Mouse (Mus musculus) neural tube, embryonic 11.5 days (tissue): ENCODE results near the gene Krtap4-13. TPM values are rescaled to one million over a fixed set of nuclear protein-coding genes. Genes with fewer than 3 reads are reported as not detected.
"Not testable (repeated sequence)": the region's sequence is repeated elsewhere in the genome, so short reads cannot be mapped to it uniquely, and the experiment has no call there.

Source experiments
- ATAC-seq: fragments of 200-750 bp; cut with Nextera tagmentation; 2 replicates; pipeline ENCODE4 v1.8.0; 2017; ENCODE audit warnings: moderate number of reproducible peaks, mild to moderate bottlenecking, moderate TSS enrichment, moderate library complexity; ENCODE audit not compliant: insufficient read depth, low FRiP score, low TSS enrichment
- DNase-seq: peaks from one replicate; pipeline ENCODE4 v3.0.0-alpha.2; 2015; ENCODE audit warnings: low spot score
- H3K27ac ChIP-seq: fragments of 300-500 bp; sonication (generic); 2 replicates; pipeline ENCODE4 v1.5.1; 2014; ENCODE audit warnings: low read depth, mild to moderate bottlenecking, low read length
- H3K27me3 ChIP-seq: fragments of 300-500 bp; sonication (generic); 2 replicates; pipeline ENCODE4 v1.6.1; 2014; ENCODE audit warnings: mild to moderate bottlenecking, low read length, mixed read lengths; ENCODE audit not compliant: control insufficient read depth, insufficient read depth
- H3K36me3 ChIP-seq: fragments of 300-500 bp; sonication (generic); 2 replicates; pipeline ENCODE4 v1.6.1; 2014; ENCODE audit warnings: mild to moderate bottlenecking, low read length, moderate library complexity, mixed read lengths; ENCODE audit not compliant: control insufficient read depth, insufficient read depth
- H3K4me1 ChIP-seq: fragments of 300-500 bp; sonication (generic); 2 replicates; pipeline ENCODE4 v1.6.1; 2014; ENCODE audit warnings: low read length, mixed read lengths; ENCODE audit not compliant: control insufficient read depth, insufficient read depth
- H3K4me2 ChIP-seq: fragments of 300-500 bp; sonication (generic); 2 replicates; pipeline ENCODE4 v1.6.1; 2014; ENCODE audit warnings: low read depth, mild to moderate bottlenecking, moderate library complexity
- H3K4me3 ChIP-seq: fragments of 300-500 bp; sonication (generic); 2 replicates; pipeline ENCODE4 v1.5.1; 2014; ENCODE audit warnings: low read depth, low read length
- H3K9ac ChIP-seq: fragments of 300-500 bp; sonication (generic); 2 replicates; pipeline ENCODE4 v1.6.1; 2014; ENCODE audit warnings: mild to moderate bottlenecking, low read length
- H3K9me3 ChIP-seq: fragments of 300-500 bp; sonication (generic); 2 replicates; pipeline ENCODE4 v1.6.1; 2016; ENCODE audit warnings: low read length; ENCODE audit not compliant: control insufficient read depth
- WGBS: fragments of 180-500 bp; shearing (Covaris S2); extraction: QIAGEN DNeasy Blood & Tissue Kit; methylation state at CpG from one replicate; pipeline ENCODE4 v1.1.7; 2014; 5-methylcytosine and 5-hydroxymethylcytosine counted together
- polyA plus RNA-seq: library from polyadenylated mRNA; unstranded; fragments of >200 nt; fragmentation: Nextera tagmentation; extraction: Ambion mirVana; gene quantifications from 2 replicates; pipeline ENCODE4 v1.2.1, GENCODE M21; 2014

The Krtap4-13 gene
- not detected in 2 replicates for polyA plus RNA-seq

DNA sequence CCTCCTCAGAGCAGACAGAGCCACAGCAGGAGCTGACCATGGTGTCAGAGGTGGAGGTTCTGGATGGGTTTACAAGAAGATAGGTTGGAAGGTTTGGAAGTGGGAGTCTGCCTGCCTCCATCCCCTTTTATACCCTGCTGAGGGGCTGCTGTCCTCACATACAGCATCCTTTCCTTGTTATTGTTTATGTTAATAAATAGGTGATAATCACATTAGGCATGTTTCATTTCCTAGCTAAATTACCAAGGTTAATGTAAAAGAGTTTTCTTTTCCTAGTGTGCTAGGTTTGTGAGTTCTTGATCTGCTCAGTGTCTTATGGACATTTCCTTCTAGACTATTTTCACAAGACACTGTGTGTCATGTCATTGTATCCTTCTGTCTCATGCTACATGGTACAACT is at the start of gene Krtap4-13:
Krtap4-13 (minus strand) TSS at position 101 of the 400 bp plus-strand sequence.
- not testable (repeated sequence) for H3K27ac ChIP-seq, H3K4me1 ChIP-seq, H3K9me3 ChIP-seq, H3K4me2 ChIP-seq, DNase-seq, ATAC-seq, H3K4me3 ChIP-seq, H3K36me3 ChIP-seq, H3K27me3 ChIP-seq, H3K9ac ChIP-seq

DNA sequence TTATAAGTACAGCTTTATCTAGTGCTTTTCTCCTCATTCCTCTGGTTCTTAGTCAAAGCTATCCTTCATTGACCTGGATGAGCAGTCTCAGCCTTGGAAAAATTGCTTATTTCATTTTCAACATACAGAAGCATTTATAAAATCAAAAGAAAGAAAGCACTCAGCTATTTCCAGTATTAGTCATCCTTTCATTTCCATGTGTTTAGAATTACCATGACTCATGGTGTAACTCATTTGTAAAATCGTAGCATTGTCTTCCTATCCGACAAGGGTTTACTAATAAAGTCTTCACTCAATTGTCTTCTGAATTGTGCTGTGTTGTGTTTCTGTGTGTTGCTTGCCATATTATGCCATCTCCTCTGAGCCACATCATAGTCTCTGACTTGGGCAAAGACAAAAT is 49.1 kb upstream of the Krtap4-13 start:
- no peaks in the 10 kb centered on the region for H3K27me3 ChIP-seq
- no peaks in the 10 kb centered on the region for H3K36me3 ChIP-seq
- H3K9ac ChIP-seq = no peak overlapping the region
- WGBS = 88% methylated on average over 2 of the region's 2 CpGs
- H3K4me1 ChIP-seq = no peaks in the 10 kb centered on the region
- no peaks in the 10 kb centered on the region for H3K9me3 ChIP-seq
- H3K4me3 ChIP-seq = no peak overlapping the region
- H3K27ac ChIP-seq = no peak overlapping the region
- no peak for DNase-seq
- no peak overlapping the region for H3K4me2 ChIP-seq
- ATAC-seq = no peak

DNA sequence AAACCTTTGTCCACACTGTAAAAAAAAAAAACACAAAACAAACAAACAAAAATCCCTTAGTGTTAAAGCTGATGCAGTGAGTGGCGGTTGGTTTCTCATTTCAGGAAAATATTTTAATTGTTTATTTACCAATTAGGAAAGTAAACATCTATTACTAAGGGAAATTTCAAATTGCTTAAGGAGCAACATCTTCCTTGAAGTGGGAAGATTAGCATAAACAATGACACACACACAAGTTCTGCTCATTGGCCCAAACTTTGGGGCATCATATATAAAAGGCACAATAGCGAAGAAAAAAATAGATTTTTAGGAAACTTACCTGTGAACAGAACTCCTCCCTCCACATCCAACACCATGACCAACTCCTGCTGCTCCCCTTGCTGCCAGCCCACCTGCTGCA is 47.9 kb upstream of the Krtap4-13 start, which contains the start of gene Gm11568:
Gm11568 (plus strand) TSS at position 301 of the 400 bp plus-strand sequence.
- Histone ChIP-seq H3K4me3 (no peak within 1 kb of the TSS), H3K4me1 (no peaks in the 10 kb centered on the region), H3K4me2 (no peak within 1 kb of the TSS), H3K36me3 (no peaks in the 10 kb centered on the region), H3K27ac (no peak within 1 kb of the TSS), H3K27me3 (no peaks in the 10 kb centered on the region), H3K9me3 (no peaks in the 10 kb centered on the region), H3K9ac (no peak within 1 kb of the TSS)
- WGBS = 92% methylated on average over 2 of the region's 2 CpGs
- DNase-seq (no peak), ATAC-seq (no peak)

DNA sequence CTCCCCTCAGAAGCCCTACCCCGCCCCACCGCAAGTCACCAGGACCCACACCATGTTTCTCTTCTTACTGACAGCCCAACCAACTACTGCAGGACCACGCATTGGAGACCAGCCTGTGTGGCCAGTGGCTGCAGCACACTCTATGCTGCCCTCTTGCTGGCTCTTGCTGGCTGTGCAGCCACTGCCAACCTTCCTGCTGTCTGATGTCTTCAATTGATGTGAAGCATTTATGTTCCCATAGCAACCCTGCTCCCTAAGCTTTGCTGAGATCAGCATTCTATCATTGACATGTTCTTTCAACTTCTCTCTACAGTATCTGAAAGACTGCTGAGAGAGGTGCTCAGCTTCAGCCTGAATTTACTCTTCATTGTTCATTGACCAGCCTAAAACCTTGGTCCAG is 44.4 kb upstream of the Krtap4-13 start:
- Histone ChIP-seq H3K27ac (no peak overlapping the region), H3K27me3 (no peaks in the 10 kb centered on the region), H3K9ac (no peak overlapping the region), H3K9me3 (no peaks in the 10 kb centered on the region), H3K36me3 (no peaks in the 10 kb centered on the region), H3K4me1 (no peaks in the 10 kb centered on the region), H3K4me2 (no peak overlapping the region), H3K4me3 (no peak overlapping the region)
- ATAC-seq = no peak
- peak; percentile 30 for DNase-seq
- WGBS = 69% methylated on average over 3 of the region's 3 CpGs

DNA sequence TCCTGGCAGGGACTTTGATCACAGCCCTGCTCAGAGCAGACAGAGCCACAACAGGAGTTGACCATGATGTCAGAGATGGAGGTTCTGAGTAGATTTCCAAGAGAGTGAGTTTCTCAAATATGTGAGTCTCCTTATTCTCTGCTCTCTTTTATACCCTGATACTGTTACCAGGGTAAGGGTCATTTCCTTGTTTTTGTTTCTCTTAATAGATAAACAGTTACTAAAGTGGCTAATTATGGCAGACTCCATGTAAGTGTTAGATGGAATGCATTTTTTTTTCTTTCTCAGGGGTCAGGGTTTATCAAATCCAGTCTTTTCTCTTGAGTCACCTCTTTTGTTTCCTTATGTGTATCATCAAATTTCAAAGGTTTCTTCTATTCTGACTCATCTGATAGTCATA is 41.8 kb upstream of the Krtap4-13 start, which contains the start of gene Krtap4-16:
Krtap4-16 (minus strand) TSS at position 101 of the 400 bp plus-strand sequence.
- Histone ChIP-seq H3K27me3 (no peaks in the 10 kb centered on the region), H3K27ac (no peak within 1 kb of the TSS), H3K4me3 (no peak within 1 kb of the TSS), H3K4me2 (no peak within 1 kb of the TSS), H3K4me1 (no peaks in the 10 kb centered on the region), H3K9me3 (no peaks in the 10 kb centered on the region), H3K36me3 (no peaks in the 10 kb centered on the region), H3K9ac (no peak within 1 kb of the TSS)
- DNase-seq (no peak), ATAC-seq (no peak)

DNA sequence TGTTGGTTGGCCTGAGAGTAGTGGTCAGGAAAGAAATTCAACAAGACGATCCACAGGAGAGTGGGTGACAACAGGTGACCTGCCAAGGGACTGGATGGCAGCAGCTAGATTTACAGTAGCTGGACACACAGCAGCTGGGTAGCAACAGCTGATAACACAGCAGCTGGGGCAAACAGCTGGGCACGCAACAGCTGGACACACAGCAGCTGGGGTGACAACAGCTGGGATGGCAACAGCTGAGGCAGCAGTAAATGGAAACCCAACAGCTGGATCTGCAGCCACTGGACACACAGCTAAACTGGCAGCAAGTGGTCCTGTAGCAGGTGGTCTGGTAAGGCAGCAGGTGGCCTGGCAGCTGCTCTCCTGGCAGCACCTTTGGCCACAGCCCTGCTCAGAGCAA is 37.1 kb upstream of the Krtap4-13 start:
- Histone ChIP-seq H3K4me2 (no peak overlapping the region), H3K36me3 (no peaks in the 10 kb centered on the region), H3K4me1 (no peaks in the 10 kb centered on the region), H3K9me3 (no peaks in the 10 kb centered on the region), H3K27me3 (no peaks in the 10 kb centered on the region), H3K27ac (no peak overlapping the region), H3K9ac (no peak overlapping the region), H3K4me3 (no peak overlapping the region)
- ATAC-seq (no peak), DNase-seq (no peak)
- 90% methylated on average over 2 of the region's 2 CpGs for WGBS

DNA sequence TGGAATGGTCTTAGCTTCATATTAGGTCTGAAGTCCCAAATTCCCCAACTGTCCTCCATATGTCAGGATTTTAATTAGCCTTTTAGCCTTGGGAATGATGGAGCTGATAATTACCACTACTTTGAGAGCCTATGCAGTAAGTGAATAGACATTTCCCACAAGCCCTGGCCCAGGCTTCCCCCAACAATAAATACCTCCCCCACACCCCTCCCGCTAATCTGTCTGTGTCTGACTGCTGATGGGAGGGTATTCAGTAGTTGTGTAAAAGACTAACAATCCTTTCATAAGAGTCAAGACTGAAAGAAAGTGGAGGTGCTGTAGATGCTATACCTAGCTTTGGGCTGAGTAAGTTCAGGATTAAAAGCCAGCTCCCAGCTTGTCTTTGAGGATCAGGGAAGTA is 32.5 kb upstream of the Krtap4-13 start:
- Histone ChIP-seq H3K36me3 (no peaks in the 10 kb centered on the region), H3K4me2 (no peak overlapping the region), H3K27ac (no peak overlapping the region), H3K9ac (no peak overlapping the region), H3K4me1 (no peaks in the 10 kb centered on the region), H3K27me3 (no peaks in the 10 kb centered on the region), H3K4me3 (no peak overlapping the region), H3K9me3 (no peaks in the 10 kb centered on the region)
- WGBS = 61% methylated on average over 1 of the region's 1 CpGs
- DNase-seq (no peak), ATAC-seq (no peak)

DNA sequence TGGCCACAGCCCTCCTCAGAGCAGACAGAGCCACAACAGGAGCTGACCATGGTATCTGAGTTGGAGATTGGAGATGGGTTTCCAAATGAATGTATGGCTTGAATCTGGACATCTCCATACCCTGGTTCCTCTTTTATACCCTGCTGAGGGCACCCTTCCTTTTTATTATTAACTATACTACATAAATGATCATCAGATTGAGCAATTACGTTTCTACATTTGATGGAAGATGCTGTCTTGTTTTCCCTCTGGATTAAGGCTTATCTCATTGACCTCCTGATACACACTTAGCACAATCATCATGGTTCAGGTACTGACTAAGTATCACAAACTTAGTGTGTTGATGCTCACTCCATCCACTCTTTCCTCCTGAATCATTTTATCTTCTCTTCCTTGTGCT is 28.3 kb upstream of the Krtap4-13 start, which contains the start of gene 2300003K06Rik:
2300003K06Rik (minus strand) TSS at position 101 of the 400 bp plus-strand sequence.
- no peak for ATAC-seq
- Histone ChIP-seq H3K4me1 (no peaks in the 10 kb centered on the region), H3K27me3 (no peaks in the 10 kb centered on the region), H3K36me3 (no peaks in the 10 kb centered on the region), H3K27ac (no peak within 1 kb of the TSS), H3K9ac (no peak within 1 kb of the TSS), H3K9me3 (no peaks in the 10 kb centered on the region), H3K4me2 (no peak within 1 kb of the TSS), H3K4me3 (no peak within 1 kb of the TSS)
- no peak for DNase-seq
- WGBS = 75% methylated on average over 1 of the region's 1 CpGs

DNA sequence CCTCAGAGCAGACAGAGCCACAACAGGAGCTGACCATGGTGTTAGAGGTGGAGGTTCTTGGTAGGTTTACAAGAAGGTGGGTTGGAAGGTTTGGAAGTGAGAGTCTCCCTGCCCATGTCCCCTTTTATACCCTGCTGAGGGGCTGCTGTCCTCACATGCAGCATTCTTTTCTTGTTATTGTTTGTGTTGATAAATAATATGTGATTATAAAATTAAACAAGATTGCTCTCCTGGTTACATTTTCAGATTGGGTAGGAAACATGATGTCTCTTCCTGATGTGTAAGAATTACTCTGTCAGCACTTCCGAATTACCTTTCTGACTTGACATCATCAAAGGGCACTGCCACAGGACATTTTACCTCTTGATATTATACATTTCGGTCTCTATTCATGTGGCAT is 5.9 kb upstream of the Krtap4-13 start, which contains the start of gene Gm11564:
Gm11564 (minus strand) TSS at position 101 of the 400 bp plus-strand sequence.
- H3K27me3 ChIP-seq, H3K27ac ChIP-seq, H3K36me3 ChIP-seq, H3K9ac ChIP-seq, H3K9me3 ChIP-seq, H3K4me3 ChIP-seq, H3K4me2 ChIP-seq, DNase-seq, H3K4me1 ChIP-seq, ATAC-seq: not testable (repeated sequence)
- 94% methylated on average over 2 of the region's 2 CpGs for WGBS
